Mouse (Mus musculus) embryonic facial prominence, embryonic 13.5 days (tissue): ENCODE results near the gene Ccl27a. TPM values are rescaled to one million over a fixed set of nuclear protein-coding genes. Genes with fewer than 3 reads are reported as not detected.
A peak's percentile ranks its signal among the peaks of the same experiment; 100 is the strongest.

Experiments
- ATAC-seq: fragments of 200-750 bp; cut with Nextera tagmentation; 2 replicates; pipeline ENCODE4 v1.8.0; 2017; ENCODE audit warnings: low read depth; ENCODE audit not compliant: insufficient number of reproducible peaks, insufficient read depth, low FRiP score, low TSS enrichment
- H3K27ac ChIP-seq: fragments of 300-500 bp; sonication (generic); 2 replicates; pipeline ENCODE4 v1.5.1; 2015; ENCODE audit warnings: moderate library complexity, mild to moderate bottlenecking, inconsistent platforms
- H3K27me3 ChIP-seq: fragments of 300-500 bp; sonication (generic); 2 replicates; pipeline ENCODE4 v1.6.1; 2015; ENCODE audit warnings: mild to moderate bottlenecking, inconsistent platforms
- H3K36me3 ChIP-seq: fragments of 300-500 bp; sonication (generic); 2 replicates; pipeline ENCODE4 v1.6.1; 2015; ENCODE audit warnings: mild to moderate bottlenecking, inconsistent platforms
- H3K4me1 ChIP-seq: fragments of 300-500 bp; sonication (generic); 2 replicates; pipeline ENCODE4 v1.6.1; 2015; ENCODE audit warnings: inconsistent platforms
- H3K4me2 ChIP-seq: fragments of 300-500 bp; sonication (generic); 2 replicates; pipeline ENCODE4 v1.6.1; 2015; ENCODE audit warnings: moderate library complexity, mild to moderate bottlenecking, inconsistent platforms
- H3K4me3 ChIP-seq: fragments of 300-500 bp; sonication (generic); 2 replicates; pipeline ENCODE4 v1.5.1; 2015; ENCODE audit warnings: mild to moderate bottlenecking, inconsistent platforms
- H3K9ac ChIP-seq: fragments of 300-500 bp; sonication (generic); 2 replicates; pipeline ENCODE4 v1.6.1; 2015; ENCODE audit warnings: mild to moderate bottlenecking, inconsistent platforms
- H3K9me3 ChIP-seq: fragments of 300-500 bp; sonication (generic); 2 replicates; pipeline ENCODE4 v1.6.1; 2016; ENCODE audit warnings: inconsistent platforms
- WGBS: fragments of 180-500 bp; shearing (Covaris S2); methylation state at CpG from one replicate; pipeline ENCODE4 v1.1.7; 2015; ENCODE audit warnings: mixed read lengths; 5-methylcytosine and 5-hydroxymethylcytosine counted together
- polyA plus RNA-seq: library from polyadenylated mRNA; unstranded; fragments of >200 nt; fragmentation: Nextera tagmentation; extraction: Ambion mirVana; gene quantifications from 2 replicates; pipeline ENCODE4 v1.2.1, GENCODE M21; 2015

The Ccl27a gene
- polyA plus RNA-seq, 1 experiment from 2014 or later = 65.5 TPM

- Histone ChIP-seq H3K9me3 (no peaks in the 10 kb centered on the region), H3K27ac (peak within 1 kb of the TSS; percentile 93), H3K4me1 (peaks cover 23% of the 10 kb centered on the region), H3K27me3 (no peaks in the 10 kb centered on the region), H3K9ac (peak within 1 kb of the TSS; percentile 77), H3K4me3 (peak within 1 kb of the TSS; percentile 65), H3K36me3 (peaks cover 24% of the 10 kb centered on the region), H3K4me2 (peak within 1 kb of the TSS; percentile 78)
- 12% methylated on average over 14 of the region's 14 CpGs for WGBS
- peak; percentile 16; the same call in 1 of the 2 replicates for ATAC-seq
Measured at GRCm38 (mm10) chr4:41754797-41755337, 19.2 kb downstream of the Ccl27a start, which contains the start of gene Galt. TSS of gene Galt (plus strand) at chr4:41755228.

- H3K4me2 ChIP-seq = no peak overlapping the region
- H3K9ac ChIP-seq = no peak overlapping the region
- H3K36me3 ChIP-seq = peaks cover 5% of the 10 kb centered on the region; the same call in 1 of the 2 replicates
- WGBS = 65% methylated on average over 1 of the region's 1 CpGs
- H3K27ac ChIP-seq = no peak overlapping the region
- H3K27me3 ChIP-seq = no peaks in the 10 kb centered on the region
- H3K4me1 ChIP-seq = peaks cover 9% of the 10 kb centered on the region
- peaks cover 17% of the 10 kb centered on the region for H3K9me3 ChIP-seq
- no peak for ATAC-seq
- no peak overlapping the region for H3K4me3 ChIP-seq
Measured at GRCm38 (mm10) chr4:41745021-41745420, 29.0 kb downstream of the Ccl27a start.

- Histone ChIP-seq H3K4me2 (no peak overlapping the region), H3K27ac (no peak overlapping the region), H3K9ac (no peak overlapping the region), H3K4me3 (no peak overlapping the region), H3K36me3 (peaks cover 7% of the 10 kb centered on the region), H3K27me3 (no peaks in the 10 kb centered on the region), H3K9me3 (peaks cover 17% of the 10 kb centered on the region), H3K4me1 (peaks cover 16% of the 10 kb centered on the region)
- ATAC-seq = no peak
- WGBS = 80% methylated on average over 2 of the region's 2 CpGs
Measured at GRCm38 (mm10) chr4:41744131-41744530, 29.9 kb downstream of the Ccl27a start.

GRCm38 (mm10) chr4:41741158-41741560 is 32.9 kb downstream of the Ccl27a start:
- Histone ChIP-seq H3K4me1 (peaks cover 16% of the 10 kb centered on the region), H3K4me2 (peak overlapping the region; percentile 90), H3K27me3 (no peaks in the 10 kb centered on the region), H3K27ac (peak overlapping the region; percentile 88), H3K36me3 (peaks cover 16% of the 10 kb centered on the region), H3K9me3 (peaks cover 4% of the 10 kb centered on the region), H3K4me3 (peak overlapping the region; percentile 75), H3K9ac (peak overlapping the region; percentile 88)
- peak; percentile 93 for ATAC-seq
- WGBS = 0% methylated on average over 27 of the region's 27 CpGs

GRCm38 (mm10) chr4:41740380-41741157 is 33.5 kb downstream of the Ccl27a start:
- ATAC-seq = peak; percentile 79
- H3K4me2 ChIP-seq = peak overlapping the region; percentile 90
- H3K9me3 ChIP-seq = no peaks in the 10 kb centered on the region; the same call in 1 of the 2 replicates
- H3K4me1 ChIP-seq = peaks cover 16% of the 10 kb centered on the region
- WGBS = under 1% methylated on average over 48 of the region's 48 CpGs
- peaks cover 12% of the 10 kb centered on the region for H3K36me3 ChIP-seq
- H3K27ac ChIP-seq = peak overlapping the region; percentile 88
- H3K4me3 ChIP-seq = peak overlapping the region; percentile 75
- no peaks in the 10 kb centered on the region for H3K27me3 ChIP-seq
- H3K9ac ChIP-seq = peak overlapping the region; percentile 88

- Histone ChIP-seq H3K4me2 (peak overlapping the region; percentile 90), H3K9me3 (no peaks in the 10 kb centered on the region), H3K36me3 (peaks cover 12% of the 10 kb centered on the region), H3K27ac (no peak overlapping the region), H3K27me3 (no peaks in the 10 kb centered on the region), H3K4me3 (no peak overlapping the region), H3K9ac (no peak overlapping the region; the same call in 1 of the 2 replicates), H3K4me1 (peaks cover 16% of the 10 kb centered on the region)
- WGBS = 90% methylated on average over 13 of the region's 13 CpGs
- no peak for ATAC-seq
Measured at GRCm38 (mm10) chr4:41739260-41739659, 34.8 kb downstream of the Ccl27a start.

GRCm38 (mm10) chr4:41738256-41738603 is 35.8 kb downstream of the Ccl27a start:
- Histone ChIP-seq H3K36me3 (peaks cover 12% of the 10 kb centered on the region), H3K4me1 (peaks cover 16% of the 10 kb centered on the region), H3K9me3 (no peaks in the 10 kb centered on the region), H3K27ac (no peak overlapping the region), H3K4me3 (no peak overlapping the region), H3K9ac (no peak overlapping the region), H3K27me3 (peaks cover 5% of the 10 kb centered on the region), H3K4me2 (no peak overlapping the region)
- 77% methylated on average over 1 of the region's 1 CpGs for WGBS
- ATAC-seq = no peak

GRCm38 (mm10) chr4:41737602-41738255 is 36.3 kb downstream of the Ccl27a start:
- Histone ChIP-seq H3K4me1 (peaks cover 16% of the 10 kb centered on the region), H3K9me3 (no peaks in the 10 kb centered on the region), H3K27ac (no peak overlapping the region), H3K4me3 (no peak overlapping the region), H3K9ac (no peak overlapping the region), H3K27me3 (peaks cover 10% of the 10 kb centered on the region), H3K4me2 (no peak overlapping the region), H3K36me3 (peaks cover 12% of the 10 kb centered on the region)
- 43% methylated on average over 8 of the region's 8 CpGs for WGBS
- ATAC-seq = no peak

- H3K27me3 ChIP-seq = peaks cover 70% of the 10 kb centered on the region
- 1% methylated on average over 50 of the region's 50 CpGs for WGBS
- H3K9me3 ChIP-seq = no peaks in the 10 kb centered on the region
- peak within 1 kb of the TSS; percentile 52 for H3K9ac ChIP-seq
- H3K4me2 ChIP-seq = peak within 1 kb of the TSS; percentile 74
- H3K27ac ChIP-seq = no peak within 1 kb of the TSS
- H3K4me1 ChIP-seq = peaks cover 16% of the 10 kb centered on the region
- no peak for ATAC-seq
- H3K36me3 ChIP-seq = no peaks in the 10 kb centered on the region
- peak within 1 kb of the TSS; percentile 44 for H3K4me3 ChIP-seq
Measured at GRCm38 (mm10) chr4:41731052-41731765, 42.8 kb downstream of the Ccl27a start, which contains the start of gene Arid3c. TSS of gene Arid3c (minus strand) at chr4:41731142.

GRCm38 (mm10) chr4:41726826-41727621 is 47.0 kb downstream of the Ccl27a start:
- Histone ChIP-seq H3K9ac (no peak overlapping the region), H3K4me1 (peaks cover 30% of the 10 kb centered on the region), H3K27ac (no peak overlapping the region), H3K36me3 (no peaks in the 10 kb centered on the region), H3K4me3 (no peak overlapping the region), H3K4me2 (no peak overlapping the region), H3K9me3 (no peaks in the 10 kb centered on the region), H3K27me3 (peaks cover 81% of the 10 kb centered on the region)
- ATAC-seq = no peak
- WGBS = 13% methylated on average over 20 of the region's 20 CpGs
